Mouse (Mus musculus) lung, postnatal 0 days (tissue): ENCODE data around the gene Ptpra.

Experiments
- CTCF ChIP-seq: IDR thresholded peaks from 2 replicates; pipeline ENCODE4 v1.5.1; 2016; ENCODE audit warnings: antibody characterized with exemption, mild to moderate bottlenecking
- EP300 ChIP-seq: IDR thresholded peaks from 2 replicates; pipeline ENCODE4 v1.6.1; 2016; ENCODE audit warnings: antibody characterized with exemption, mild to moderate bottlenecking, control low read depth

GRCm38 (mm10) chr2:130472908-130473510, 22.9 kb downstream of the Ptpra start:
- TF ChIP-seq EP300 (no peak), CTCF (no peak)
